Mouse (Mus musculus) brain, embryonic 14.5 days (tissue): ENCODE measurements around the gene Spta1.

ENCODE experiments used
- CTCF ChIP-seq: fragments of 200-500 bp; IDR thresholded peaks from 2 replicates; pipeline ENCODE4 v1.5.1; 2012; ENCODE audit warnings: inconsistent platforms, mild to moderate bottlenecking, moderate library complexity, borderline replicate concordance; ENCODE audit not compliant: insufficient read depth, insufficient read length; ENCODE audit errors: extremely low read depth
- POLR2A ChIP-seq: fragments of 200-500 bp; IDR thresholded peaks from 2 replicates; pipeline ENCODE4 v1.6.1; 2012; ENCODE audit warnings: mild to moderate bottlenecking, inconsistent platforms, borderline replicate concordance; ENCODE audit not compliant: poor library complexity, insufficient read depth, insufficient read length, severe bottlenecking; ENCODE audit errors: extremely low read depth

DNA sequence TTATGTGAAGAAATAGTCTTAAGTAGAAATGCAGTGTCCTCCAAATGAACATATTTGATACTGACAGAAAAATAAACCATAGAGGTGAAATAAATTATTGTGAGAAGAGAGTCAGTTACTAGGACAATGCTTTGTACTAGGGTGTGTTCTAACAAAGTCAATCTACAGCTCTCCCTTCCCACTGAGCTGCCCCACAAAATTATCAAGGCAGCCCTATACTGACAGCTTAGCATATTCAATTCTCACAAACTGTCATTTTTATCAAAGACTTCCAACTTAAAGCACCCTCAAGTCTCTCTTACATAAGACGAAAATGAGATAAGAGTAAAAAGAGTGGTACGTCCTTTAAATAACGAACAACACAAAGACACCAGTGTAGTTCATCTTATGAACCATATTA lies 15.0 kb upstream of the Spta1 start:
- no peak for TF ChIP-seq POLR2A
- TF ChIP-seq CTCF: no peak
